Mouse (Mus musculus) G1E (cell line): ENCODE results near the gene Npc2. TPM values are rescaled to one million over a fixed set of nuclear protein-coding genes. Genes with fewer than 3 reads are reported as not detected.

ENCODE experiments used
- ATAC-seq: 2 replicates; pipeline ENCODE4 v1.8.0; 2016; ENCODE audit warnings: mild to moderate bottlenecking; ENCODE audit not compliant: insufficient number of reproducible peaks, poor library complexity, low FRiP score, severe bottlenecking; ENCODE audit errors: extremely low read depth
- DNase-seq: peaks from one replicate; pipeline ENCODE4 v3.0.0; 2012; ENCODE audit warnings: low spot score
- H3K27me3 ChIP-seq: 2 replicates; pipeline ENCODE4 v1.6.1; 2012; ENCODE audit warnings: mild to moderate bottlenecking, low read length, inconsistent platforms; ENCODE audit not compliant: insufficient read depth
- H3K36me3 ChIP-seq: replicated peaks from 2 replicates; pipeline ENCODE3; 2012; ENCODE audit warnings: mild to moderate bottlenecking, inconsistent platforms
- H3K4me1 ChIP-seq: 2 replicates; pipeline ENCODE4 v1.6.1; 2012; ENCODE audit warnings: low read depth, low read length, inconsistent platforms, mixed read lengths; ENCODE audit not compliant: insufficient read depth
- H3K4me3 ChIP-seq: 2 replicates; pipeline ENCODE4 v1.5.1; 2012; ENCODE audit warnings: low read depth, mild to moderate bottlenecking, inconsistent platforms, low read length, moderate library complexity, mixed read lengths
- H3K9me3 ChIP-seq: replicated peaks from 2 replicates; pipeline ENCODE4 v1.6.1; 2012; ENCODE audit warnings: inconsistent platforms
- CTCF ChIP-seq: IDR thresholded peaks from 2 replicates; pipeline ENCODE4 v1.5.1; 2012; ENCODE audit warnings: low read depth, low read length, inconsistent platforms, mixed read lengths
- GATA1 ChIP-seq: IDR thresholded peaks from 2 replicates; pipeline ENCODE4 v1.6.1; 2012; ENCODE audit warnings: borderline replicate concordance, low read length, inconsistent platforms, mixed read lengths
- GATA2 ChIP-seq: IDR thresholded peaks from 2 replicates; pipeline ENCODE4 v1.6.1; 2012; ENCODE audit warnings: low read depth, low read length, inconsistent platforms, borderline replicate concordance
- POLR2AphosphoS5 ChIP-seq: IDR thresholded peaks from 2 replicates; pipeline ENCODE4 v1.6.1; 2012; ENCODE audit warnings: low read depth, low read length, inconsistent platforms; ENCODE audit not compliant: insufficient replicate concordance
- TAL1 ChIP-seq: conservative IDR thresholded peaks from 2 replicates; pipeline ENCODE4 v1.6.1; 2012; ENCODE audit warnings: low read depth, low read length, inconsistent platforms, mixed read lengths
- polyA plus RNA-seq: library from polyadenylated mRNA; stranded (reverse); fragments of >175 nt; gene quantifications from 2 replicates; pipeline ENCODE4 v1.2.3, GENCODE M21; 2012
- total RNA-seq, 2 experiments: library from RNA; stranded (forward) in 1 of 2; stranded (reverse) in 1 of 2; fragments of 200-1000 nt in 1 of 2; fragments of >200 nt in 1 of 2; fragmentation: Nextera tagmentation in 1 of 2; gene quantifications; 2 replicates each; pipeline ENCODE4 v1.2.3; 2014 to 2017

The Npc2 gene
- total and polyA plus RNA-seq, 3 experiments = 43.2 to 219 (median 110) TPM

- peaks cover 62% of the 10 kb centered on the region for H3K27me3 ChIP-seq
- ATAC-seq (no peak), DNase-seq (no peak)
- H3K9me3 ChIP-seq = no peaks in the 10 kb centered on the region
- H3K36me3 ChIP-seq = no peaks in the 10 kb centered on the region
- TF ChIP-seq POLR2AphosphoS5 (no peak), CTCF (no peak), GATA1 (no peak), TAL1 (no peak), GATA2 (no peak)
- no peak overlapping the region for H3K4me3 ChIP-seq
- no peaks in the 10 kb centered on the region for H3K4me1 ChIP-seq
Measured at GRCm38 (mm10) chr12:84801532-84802110, 28.7 kb upstream of the Npc2 start.

GRCm38 (mm10) chr12:84800419-84800818, 27.5 kb upstream of the Npc2 start:
- Histone ChIP-seq H3K27me3 (peaks cover 62% of the 10 kb centered on the region), H3K9me3 (no peaks in the 10 kb centered on the region), H3K4me1 (no peaks in the 10 kb centered on the region), H3K36me3 (no peaks in the 10 kb centered on the region), H3K4me3 (no peak overlapping the region)
- ATAC-seq (no peak), DNase-seq (no peak)
- TF ChIP-seq GATA2 (no peak), TAL1 (no peak), GATA1 (no peak), CTCF (no peak), POLR2AphosphoS5 (no peak)

DNA sequence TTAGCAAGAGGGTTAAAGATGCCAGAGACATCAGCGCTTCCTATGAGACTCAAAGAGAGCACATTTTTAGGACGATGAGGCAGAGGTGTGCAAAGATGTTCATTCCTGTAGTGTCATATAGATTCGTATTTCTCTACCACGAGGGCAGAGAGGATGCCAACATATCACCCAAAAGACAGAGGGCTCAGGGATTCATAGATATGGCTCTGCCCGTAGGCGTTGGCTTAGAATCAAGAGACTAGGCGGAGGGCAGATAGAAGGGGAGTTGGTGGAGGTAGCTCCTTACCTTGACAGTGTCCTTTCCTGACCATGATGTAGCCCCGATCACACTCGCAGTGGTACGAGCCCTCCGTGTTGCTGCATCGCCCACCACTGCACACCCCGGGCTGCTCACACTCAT, 26.1 kb upstream of the Npc2 start:
- ATAC-seq = no peak

DNA sequence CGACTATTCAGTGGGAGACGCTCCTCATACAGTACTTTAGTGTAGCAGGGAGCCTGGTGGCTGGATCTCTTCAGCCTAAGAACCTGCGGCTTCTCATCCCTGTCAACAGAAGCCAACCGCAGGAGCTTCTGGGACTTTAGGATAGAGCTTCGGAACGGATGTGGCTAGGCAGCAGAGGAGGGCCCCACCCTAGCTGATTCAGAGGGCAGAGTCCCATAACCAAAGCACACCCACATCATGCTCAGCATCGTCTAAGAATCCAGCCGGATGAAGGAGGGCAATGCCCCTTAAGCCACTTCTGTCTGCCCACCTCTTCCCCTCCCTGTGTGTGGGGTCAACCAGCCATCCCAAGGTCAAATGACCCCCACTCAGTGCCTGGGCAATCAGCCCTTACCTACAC, 21.7 kb upstream of the Npc2 start:
- no peak for DNase-seq
- no peak for ATAC-seq
- Histone ChIP-seq H3K27me3 (peaks cover 72% of the 10 kb centered on the region), H3K36me3 (no peaks in the 10 kb centered on the region), H3K4me3 (no peak overlapping the region), H3K9me3 (no peaks in the 10 kb centered on the region), H3K4me1 (no peaks in the 10 kb centered on the region)
- TF ChIP-seq GATA2 (no peak), CTCF (no peak), GATA1 (no peak)

More for the DNA sequence above, 26.1 kb upstream of the Npc2 start:
- Histone ChIP-seq H3K27me3 (peaks cover 61% of the 10 kb centered on the region), H3K36me3 (no peaks in the 10 kb centered on the region), H3K4me3 (no peak overlapping the region), H3K4me1 (no peaks in the 10 kb centered on the region), H3K9me3 (no peaks in the 10 kb centered on the region)
- no peak for DNase-seq
- no peak for TF ChIP-seq GATA2
- TF ChIP-seq POLR2AphosphoS5 = no peak
- TF ChIP-seq TAL1 = no peak
- no peak for TF ChIP-seq GATA1
- no peak for TF ChIP-seq CTCF

DNA sequence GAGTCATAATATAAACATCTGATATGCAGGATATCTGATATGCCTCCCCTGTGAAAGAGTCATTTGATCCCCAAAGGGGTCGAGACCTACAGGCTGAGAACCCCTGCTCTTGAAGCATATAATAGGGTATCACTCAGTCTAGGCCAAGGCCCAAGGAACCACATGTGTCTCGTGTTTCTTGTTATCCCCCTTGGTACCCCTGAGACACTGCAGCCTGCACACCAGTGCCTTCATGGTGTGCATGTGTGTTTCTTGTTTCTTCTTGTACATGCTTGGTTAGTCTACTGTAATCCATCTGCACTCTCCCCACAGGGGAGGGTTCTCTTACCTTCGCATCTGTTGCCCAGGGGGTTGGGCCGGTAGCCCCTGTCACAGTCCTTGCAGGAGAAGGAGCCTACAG, 19.7 kb upstream of the Npc2 start:
- DNase-seq (no peak), ATAC-seq (no peak)
- Histone ChIP-seq H3K4me3 (no peak overlapping the region), H3K27me3 (peaks cover 71% of the 10 kb centered on the region), H3K9me3 (no peaks in the 10 kb centered on the region), H3K36me3 (no peaks in the 10 kb centered on the region), H3K4me1 (no peaks in the 10 kb centered on the region)
- no peak for TF ChIP-seq TAL1
- TF ChIP-seq GATA1 = no peak
- no peak for TF ChIP-seq POLR2AphosphoS5
- TF ChIP-seq GATA2 = no peak
- TF ChIP-seq CTCF = no peak

DNA sequence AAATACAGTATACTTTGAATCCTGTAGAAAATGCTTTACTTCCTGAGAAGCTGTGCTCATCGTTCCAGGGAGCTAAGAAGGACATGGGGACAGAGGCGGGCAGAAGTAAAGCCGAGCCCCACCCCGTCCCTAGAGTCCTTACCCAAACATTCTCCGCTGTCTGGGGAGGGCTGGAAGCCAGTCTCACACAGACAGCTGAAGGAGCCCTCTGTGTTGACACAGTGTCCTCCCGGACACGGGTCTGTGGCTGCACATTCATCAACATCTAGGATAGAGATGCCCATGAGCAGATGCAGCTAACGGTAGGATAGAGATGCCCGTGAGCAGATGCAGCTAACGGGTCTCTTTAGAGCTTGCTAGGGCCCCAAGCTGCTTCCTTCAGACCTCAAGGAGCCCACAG, 17.9 kb upstream of the Npc2 start:
- TF ChIP-seq TAL1 (no peak), GATA1 (no peak), CTCF (no peak), GATA2 (no peak), POLR2AphosphoS5 (no peak)
- Histone ChIP-seq H3K9me3 (no peaks in the 10 kb centered on the region), H3K4me1 (no peaks in the 10 kb centered on the region), H3K27me3 (peaks cover 78% of the 10 kb centered on the region), H3K36me3 (no peaks in the 10 kb centered on the region), H3K4me3 (no peak overlapping the region)
- DNase-seq (no peak), ATAC-seq (no peak)
